Mouse (Mus musculus) CD4-positive helper T cell, adult 2 months (primary cell): Measurements from ENCODE around the gene Jund.

Experiments used
- DNase-seq: peaks from one replicate; pipeline ENCODE4 v3.0.0-alpha.2; 2012; ENCODE audit warnings: low read depth, missing footprints, low spot score

Jund gene

GRCm38 (mm10) chr8:70725792-70726447 lies 27.2 kb downstream of the Jund start:
- DNase-seq, result no peak

- DNase-seq, result no peak
These were observed 28.0 kb downstream of the Jund start for GRCm38 (mm10) chr8:70726721-70727120.

GRCm38 (mm10) chr8:70729808-70730475 lies 31.2 kb downstream of the Jund start:
- peak; percentile 55 for DNase-seq

GRCm38 (mm10) chr8:70730956-70731355 lies 32.2 kb downstream of the Jund start:
- DNase-seq, result no peak

- DNase-seq, result no peak
These were observed 39.0 kb downstream of the Jund start for GRCm38 (mm10) chr8:70737705-70738104.

DNA sequence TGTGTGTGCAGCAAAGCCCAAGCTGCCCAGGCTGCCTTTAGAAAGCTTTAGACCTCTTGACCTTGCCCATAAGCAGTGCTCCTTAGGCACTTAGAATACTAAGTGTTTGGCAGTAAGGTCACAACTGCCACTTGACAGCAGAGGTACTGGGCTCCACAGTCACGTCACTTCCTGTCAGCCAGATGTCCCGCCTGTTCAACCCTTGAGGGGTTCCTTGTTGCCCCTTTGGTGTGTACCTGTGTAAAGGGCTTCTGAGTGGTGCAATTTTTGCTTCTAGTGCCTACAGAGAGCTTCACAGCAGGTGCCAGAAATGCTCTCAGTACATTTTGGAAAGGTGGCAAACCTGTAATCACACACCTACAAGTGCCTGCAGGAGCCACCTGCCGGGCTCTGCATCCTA lies 39.5 kb downstream of the Jund start:
- no peak for DNase-seq

- DNase-seq, result no peak
These were observed 42.9 kb downstream of the Jund start for GRCm38 (mm10) chr8:70741661-70742060.

- no peak for DNase-seq
These were observed 43.4 kb downstream of the Jund start for GRCm38 (mm10) chr8:70742176-70742575.

- no peak for DNase-seq
These were observed 44.4 kb downstream of the Jund start for GRCm38 (mm10) chr8:70742981-70743655.

DNA sequence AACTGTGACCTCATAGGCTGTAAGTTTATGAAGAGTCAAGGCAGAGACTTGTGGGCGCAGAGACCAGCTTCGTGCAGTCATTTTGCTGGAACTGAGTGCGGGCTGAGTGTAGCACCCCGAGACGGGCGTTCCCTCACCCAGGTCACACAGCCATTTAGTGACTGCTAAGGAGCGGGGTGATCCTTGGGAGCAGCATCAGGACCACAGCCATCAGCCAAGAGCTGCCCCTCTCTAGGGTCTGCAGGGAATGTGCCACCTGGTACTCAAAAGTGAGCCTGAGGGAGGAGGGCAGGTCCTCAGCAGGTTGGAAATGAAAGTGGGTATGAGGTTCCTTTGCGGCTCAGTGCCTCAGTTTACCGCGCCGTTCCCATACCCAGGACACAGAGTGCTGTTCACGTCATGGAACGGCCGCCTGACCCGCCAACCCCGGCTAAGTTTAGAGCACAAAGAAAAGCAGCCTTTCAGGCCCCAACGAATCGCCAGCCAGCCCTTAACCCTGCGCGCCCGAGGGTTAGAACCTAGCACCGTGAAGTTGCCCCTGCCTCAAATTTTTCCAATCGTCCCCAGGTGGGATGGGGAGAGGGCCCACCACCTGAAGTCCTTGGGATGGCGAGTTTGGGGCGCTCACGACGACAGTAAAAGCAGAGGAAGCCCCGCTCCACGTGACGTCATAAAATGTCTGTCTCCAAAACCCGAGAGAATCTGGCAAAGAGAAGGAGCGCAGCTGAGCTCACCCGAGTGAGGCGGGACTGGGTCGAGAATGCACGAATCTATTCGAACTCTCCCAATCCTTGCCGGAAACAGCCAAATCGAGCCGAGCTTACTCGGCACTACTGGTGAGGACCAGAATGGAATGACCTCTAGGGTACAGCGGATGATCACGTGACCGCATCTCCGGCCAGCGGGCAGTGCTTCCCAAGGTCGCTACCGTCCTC lies 45.2 kb downstream of the Jund start:
- peak; percentile 57 for DNase-seq

DNA sequence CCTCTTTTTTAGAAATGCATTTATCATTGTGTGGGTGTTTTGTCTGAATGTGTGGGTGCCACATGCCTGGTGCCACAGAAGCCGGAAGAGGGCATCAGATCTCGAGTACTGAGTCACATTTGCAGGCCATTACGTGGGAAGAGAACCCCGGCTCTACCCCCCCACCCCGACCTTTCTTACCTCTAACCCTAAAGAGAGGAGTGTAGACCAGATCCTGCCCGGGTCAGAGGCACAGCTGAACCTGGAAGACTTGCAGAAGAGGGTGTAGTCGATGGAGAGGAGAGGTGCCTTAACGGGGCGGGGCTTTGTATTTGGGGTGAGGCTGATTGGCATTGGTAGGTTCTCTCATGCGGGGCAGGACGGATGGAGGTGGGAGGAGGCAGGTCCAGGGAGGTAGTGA lies 46.1 kb downstream of the Jund start:
- peak; percentile 71 for DNase-seq

- DNase-seq, result no peak
These were observed 47.0 kb downstream of the Jund start for GRCm38 (mm10) chr8:70745691-70746220.

- no peak for DNase-seq
These were observed 47.9 kb downstream of the Jund start for GRCm38 (mm10) chr8:70746676-70747075.

DNA sequence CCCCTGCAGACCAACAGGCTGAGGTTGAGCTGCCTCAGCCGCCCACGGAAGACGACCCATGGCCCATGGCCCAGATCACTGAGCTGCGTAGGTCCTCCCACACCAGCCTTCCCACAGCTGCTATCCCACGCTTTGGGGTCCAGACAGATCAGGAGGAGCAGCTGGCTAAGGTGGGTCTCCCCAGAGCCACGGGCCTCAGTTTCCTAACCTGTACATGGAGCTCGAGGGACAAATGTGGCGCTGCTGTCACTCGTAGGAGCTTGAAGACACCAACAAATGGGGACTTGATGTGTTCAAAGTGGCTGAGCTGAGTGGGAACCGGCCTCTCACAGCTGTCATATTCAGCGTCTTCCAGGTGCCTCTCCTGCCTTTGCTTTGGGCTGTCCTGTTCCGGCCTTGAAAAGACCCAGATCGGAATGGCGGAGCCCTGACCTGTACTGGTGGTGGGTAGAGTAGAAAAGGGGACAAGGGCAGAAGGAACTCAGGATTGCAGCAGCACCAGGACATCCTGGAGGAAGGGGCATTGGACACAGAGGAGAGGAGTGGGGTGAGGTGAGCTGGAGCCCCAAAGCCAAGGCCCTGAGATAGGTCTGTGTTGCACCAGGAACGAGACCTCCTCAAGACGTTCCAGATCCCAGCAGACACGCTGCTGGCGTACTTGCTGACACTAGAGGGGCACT lies 48.6 kb downstream of the Jund start:
- no peak for DNase-seq

- DNase-seq, result no peak
These were observed 49.7 kb downstream of the Jund start for GRCm38 (mm10) chr8:70748246-70749096.

DNA sequence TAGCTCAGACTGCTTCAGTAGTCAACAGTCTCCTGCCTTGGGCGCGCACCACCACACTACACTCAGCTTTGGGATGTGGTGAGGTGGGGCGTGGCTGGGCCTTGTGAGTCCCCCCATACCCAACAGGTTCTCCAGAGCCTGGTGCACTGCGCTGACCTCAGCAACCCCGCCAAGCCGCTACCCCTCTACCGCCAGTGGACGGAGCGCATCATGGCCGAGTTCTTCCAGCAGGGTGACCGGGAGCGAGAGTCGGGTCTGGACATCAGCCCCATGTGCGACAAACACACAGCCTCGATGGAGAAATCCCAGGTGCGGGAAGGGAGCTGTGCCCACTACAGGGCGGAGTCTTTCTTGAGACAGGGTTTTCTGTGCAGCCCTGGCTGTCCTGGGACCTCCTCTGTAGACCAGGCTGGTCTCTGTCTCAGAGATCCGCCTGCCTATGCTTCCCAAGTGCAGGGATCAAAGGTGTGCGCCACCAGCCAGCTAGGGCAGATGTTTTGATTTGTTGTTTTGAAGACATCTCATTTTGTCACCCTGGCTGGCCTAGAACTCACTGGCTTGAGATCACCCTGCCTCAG lies 50.4 kb downstream of the Jund start:
- no peak for DNase-seq
